Mouse (Mus musculus) skeletal muscle tissue, adult 2 months (tissue): ENCODE data around the gene Arrb1.

ENCODE experiments used
- DNase-seq: peaks from one replicate; pipeline ENCODE4 v3.0.0-alpha.2; 2012; ENCODE audit warnings: low read depth, low spot score

The Arrb1 gene

GRCm38 (mm10) chr7:99537183-99537756 lies 2.0 kb downstream of the Arrb1 start:
- DNase-seq = no peak

GRCm38 (mm10) chr7:99538421-99538820 lies 3.2 kb downstream of the Arrb1 start:
- no peak for DNase-seq

- DNase-seq = peak; percentile 67
These were observed 4.1 kb downstream of the Arrb1 start for GRCm38 (mm10) chr7:99539201-99539891.

GRCm38 (mm10) chr7:99540016-99540415 lies 4.8 kb downstream of the Arrb1 start:
- DNase-seq = no peak

GRCm38 (mm10) chr7:99541204-99541603 lies 5.9 kb downstream of the Arrb1 start:
- DNase-seq = no peak

- no peak for DNase-seq
These were observed 9.0 kb downstream of the Arrb1 start for GRCm38 (mm10) chr7:99544272-99544671.

GRCm38 (mm10) chr7:99545885-99546745 lies 10.8 kb downstream of the Arrb1 start:
- peak; percentile 80 for DNase-seq

GRCm38 (mm10) chr7:99547584-99548487 lies 12.6 kb downstream of the Arrb1 start:
- DNase-seq = no peak

- DNase-seq = no peak
These were observed 14.4 kb downstream of the Arrb1 start for GRCm38 (mm10) chr7:99549668-99550067.

GRCm38 (mm10) chr7:99551623-99552022 lies 16.4 kb downstream of the Arrb1 start:
- DNase-seq = no peak

GRCm38 (mm10) chr7:99553222-99553884 lies 18.1 kb downstream of the Arrb1 start:
- DNase-seq = no peak

GRCm38 (mm10) chr7:99553885-99554269 lies 18.6 kb downstream of the Arrb1 start:
- DNase-seq = no peak

- peak; percentile 39 for DNase-seq
These were observed 20.6 kb downstream of the Arrb1 start for GRCm38 (mm10) chr7:99555862-99556261.

- no peak for DNase-seq
These were observed 23.8 kb downstream of the Arrb1 start for GRCm38 (mm10) chr7:99559091-99559490.

- no peak for DNase-seq
These were observed 27.2 kb downstream of the Arrb1 start for GRCm38 (mm10) chr7:99562478-99562877.

GRCm38 (mm10) chr7:99563224-99563623 lies 28.0 kb downstream of the Arrb1 start:
- DNase-seq = no peak

- DNase-seq = no peak
These were observed 30.1 kb downstream of the Arrb1 start for GRCm38 (mm10) chr7:99565325-99565881.

- no peak for DNase-seq
These were observed 35.4 kb downstream of the Arrb1 start for GRCm38 (mm10) chr7:99570680-99571079.

GRCm38 (mm10) chr7:99572931-99573330 lies 37.7 kb downstream of the Arrb1 start:
- DNase-seq = no peak

- DNase-seq = no peak
These were observed 38.1 kb downstream of the Arrb1 start for GRCm38 (mm10) chr7:99573351-99573750.

- DNase-seq = no peak
These were observed 43.0 kb downstream of the Arrb1 start for GRCm38 (mm10) chr7:99578246-99578645.
